Mouse (Mus musculus) MEL (cell line): ENCODE measurements around the gene Rgl3. TPM values are rescaled to one million over a fixed set of nuclear protein-coding genes. Genes with fewer than 3 reads are reported as not detected.

Source experiments
- DNase-seq: peaks from one replicate; pipeline ENCODE4 v3.0.0; 2011; ENCODE audit warnings: low read depth, low spot score
- H3K27ac ChIP-seq: 2 replicates; pipeline ENCODE4 v1.5.1; 2012; ENCODE audit warnings: low read depth, mild to moderate bottlenecking, control low read depth, low read length, moderate library complexity; ENCODE audit not compliant: control insufficient read depth
- H3K27me3 ChIP-seq, 2 experiments: fragments of 150-350 bp in 1 of 2; sonication (generic) in 1 of 2; 2 replicates each; pipeline ENCODE4 v1.6.1; 2012; ENCODE audit warnings: low read length in 2 of 2, mild to moderate bottlenecking in 2 of 2, improper control_type of control experiment in 1 of 2, moderate library complexity in 1 of 2; ENCODE audit not compliant: insufficient read depth in 2 of 2, control insufficient read depth in 1 of 2
- H3K36me3 ChIP-seq, 2 experiments: 2 replicates each; pipeline ENCODE4 v1.6.1; 2012 to 2014; ENCODE audit warnings: low read length in 2 of 2, improper control_type of control experiment in 1 of 2, inconsistent platforms in 1 of 2, mild to moderate bottlenecking in 1 of 2; ENCODE audit not compliant: insufficient read depth in 2 of 2, control insufficient read depth in 1 of 2
- H3K4me1 ChIP-seq, 2 experiments: fragments of 150-350 bp in 1 of 2; sonication (generic) in 1 of 2; 2 replicates each; pipeline ENCODE4 v1.6.1; 2012; ENCODE audit warnings: low read length in 2 of 2, improper control_type of control experiment in 1 of 2, mild to moderate bottlenecking in 1 of 2; ENCODE audit not compliant: insufficient read depth in 2 of 2, control insufficient read depth in 1 of 2
- H3K4me3 ChIP-seq, 2 experiments: fragments of 150-350 bp in 1 of 2; sonication (generic) in 1 of 2; 2 replicates each; pipeline ENCODE4 v1.5.1; 2012; ENCODE audit warnings: low read depth in 2 of 2, low read length in 2 of 2, mild to moderate bottlenecking in 2 of 2, moderate library complexity in 2 of 2, control low read depth in 1 of 2, improper control_type of control experiment in 1 of 2; ENCODE audit not compliant: control insufficient read depth in 1 of 2, insufficient read depth in 1 of 2
- H3K79me2 ChIP-seq: 2 replicates; pipeline ENCODE4 v1.6.1; 2012; ENCODE audit warnings: mild to moderate bottlenecking, low read length, moderate library complexity; ENCODE audit not compliant: control insufficient read depth, poor library complexity, insufficient read depth
- H3K9ac ChIP-seq: 2 replicates; pipeline ENCODE4 v1.6.1; 2012; ENCODE audit warnings: low read depth, mild to moderate bottlenecking, control low read depth, low read length, moderate library complexity; ENCODE audit not compliant: control insufficient read depth, poor library complexity, severe bottlenecking
- H3K9me3 ChIP-seq: fragments of 150-350 bp; sonication (generic); replicated peaks from 2 replicates; pipeline ENCODE4 v1.6.1; 2012; ENCODE audit warnings: mild to moderate bottlenecking, low read length, improper control_type of control experiment, moderate library complexity; ENCODE audit not compliant: insufficient read depth
- CHD2 ChIP-seq: IDR thresholded peaks from 2 replicates; pipeline ENCODE4 v1.6.1; 2011; ENCODE audit warnings: low read length, improper control_type of control experiment
- CTCF ChIP-seq, 3 experiments: IDR thresholded peaks in 2 of 3; conservative IDR thresholded peaks in 1 of 3; 2 replicates each; pipeline ENCODE4 v1.5.1; 2011 to 2012; ENCODE audit warnings: low read length in 3 of 3, low read depth in 2 of 3, mild to moderate bottlenecking in 2 of 3, improper control_type of control experiment in 1 of 3, inconsistent platforms in 1 of 3, mixed read lengths in 1 of 3, moderate library complexity in 1 of 3; ENCODE audit not compliant: control insufficient read depth in 1 of 3, insufficient read depth in 1 of 3, poor library complexity in 1 of 3, severe bottlenecking in 1 of 3
- E2F4 ChIP-seq: IDR thresholded peaks from 2 replicates; pipeline ENCODE4 v1.6.1; 2011; ENCODE audit warnings: low read depth, low read length, improper control_type of control experiment, borderline replicate concordance
- ELF1 ChIP-seq: IDR thresholded peaks from 2 replicates; pipeline ENCODE4 v1.6.1; 2014; ENCODE audit warnings: low read depth, mild to moderate bottlenecking, inconsistent platforms, low read length, improper control_type of control experiment, moderate library complexity
- EP300 ChIP-seq, 2 experiments: IDR thresholded peaks; 2 replicates each; pipeline ENCODE4 v1.6.1; 2011; ENCODE audit warnings: improper control_type of control experiment in 2 of 2, low read length in 2 of 2, low read depth in 1 of 2, mild to moderate bottlenecking in 1 of 2
- ETS1 ChIP-seq: IDR thresholded peaks from 2 replicates; pipeline ENCODE4 v1.6.1; 2012; ENCODE audit warnings: low read depth, mild to moderate bottlenecking, inconsistent platforms, low read length, improper control_type of control experiment, moderate library complexity
- HCFC1 ChIP-seq: IDR thresholded peaks from 2 replicates; pipeline ENCODE4 v1.6.1; 2012; ENCODE audit warnings: low read depth, mild to moderate bottlenecking, inconsistent platforms, low read length, improper control_type of control experiment, moderate library complexity
- JUND ChIP-seq: IDR thresholded peaks from 2 replicates; pipeline ENCODE4 v1.6.1; 2011; ENCODE audit warnings: low read depth, mild to moderate bottlenecking, improper control_type of control experiment, low read length
- KAT2A ChIP-seq: conservative IDR thresholded peaks from 2 replicates; pipeline ENCODE4 v1.6.1; 2012; ENCODE audit warnings: low read depth, low read length, improper control_type of control experiment, inconsistent platforms
- MAFK ChIP-seq: IDR thresholded peaks from 2 replicates; pipeline ENCODE4 v1.6.1; 2011; ENCODE audit warnings: low read depth, mild to moderate bottlenecking, low read length, improper control_type of control experiment, borderline replicate concordance
- MAX ChIP-seq: IDR thresholded peaks from 2 replicates; pipeline ENCODE4 v1.6.1; 2011; ENCODE audit warnings: low read length, improper control_type of control experiment
- MAZ ChIP-seq: IDR thresholded peaks from 2 replicates; pipeline ENCODE4 v1.6.1; 2012; ENCODE audit warnings: low read depth, mild to moderate bottlenecking, inconsistent platforms, low read length, improper control_type of control experiment
- MEF2A ChIP-seq: IDR thresholded peaks from 2 replicates; pipeline ENCODE4 v1.6.1; 2014; ENCODE audit warnings: low read depth, mild to moderate bottlenecking, inconsistent platforms, low read length, improper control_type of control experiment; ENCODE audit not compliant: poor library complexity, insufficient replicate concordance, severe bottlenecking; ENCODE audit errors: extremely low read depth
- MXI1 ChIP-seq: IDR thresholded peaks from 2 replicates; pipeline ENCODE4 v1.6.1; 2011; ENCODE audit warnings: mild to moderate bottlenecking, low read depth, low read length, improper control_type of control experiment
- MYC ChIP-seq: IDR thresholded peaks from 2 replicates; pipeline ENCODE4 v1.6.1; 2011; ENCODE audit warnings: low read depth, mild to moderate bottlenecking, low read length, improper control_type of control experiment, moderate library complexity
- NRF1 ChIP-seq: IDR thresholded peaks from 2 replicates; pipeline ENCODE4 v1.6.1; 2014; ENCODE audit warnings: low read depth, mild to moderate bottlenecking, inconsistent platforms, low read length, improper control_type of control experiment, moderate library complexity; ENCODE audit not compliant: poor library complexity, insufficient read depth, severe bottlenecking
- POLR2A ChIP-seq, 2 experiments: IDR thresholded peaks; 2 replicates each; pipeline ENCODE4 v1.6.1; 2011 to 2012; ENCODE audit warnings: low read length in 2 of 2, mild to moderate bottlenecking in 2 of 2, control low read depth in 1 of 2, improper control_type of control experiment in 1 of 2, low read depth in 1 of 2, moderate library complexity in 1 of 2; ENCODE audit not compliant: control insufficient read depth in 1 of 2, insufficient read depth in 1 of 2, poor library complexity in 1 of 2
- POLR2AphosphoS2 ChIP-seq: IDR thresholded peaks from 2 replicates; pipeline ENCODE4 v1.6.1; 2011; ENCODE audit warnings: low read length, improper control_type of control experiment
- RCOR1 ChIP-seq: IDR thresholded peaks from 2 replicates; pipeline ENCODE4 v1.6.1; 2012; ENCODE audit warnings: low read depth, mild to moderate bottlenecking, inconsistent platforms, low read length, improper control_type of control experiment
- TAL1 ChIP-seq: IDR thresholded peaks from 2 replicates; pipeline ENCODE4 v1.6.1; 2012; ENCODE audit warnings: mild to moderate bottlenecking, inconsistent platforms, low read length, moderate library complexity, mixed read lengths
- TBP ChIP-seq: IDR thresholded peaks from 2 replicates; pipeline ENCODE4 v1.8.0; 2011; ENCODE audit warnings: low read depth, low read length, improper control_type of control experiment
- TCF12 ChIP-seq: IDR thresholded peaks from 2 replicates; pipeline ENCODE4 v1.6.1; 2014; ENCODE audit warnings: low read depth, mild to moderate bottlenecking, inconsistent platforms, low read length, improper control_type of control experiment, moderate library complexity
- USF1 ChIP-seq: IDR thresholded peaks from 2 replicates; pipeline ENCODE4 v1.6.1; 2014; ENCODE audit warnings: low read depth, mild to moderate bottlenecking, inconsistent platforms, low read length, improper control_type of control experiment, moderate library complexity
- ZC3H11A ChIP-seq: IDR thresholded peaks from 2 replicates; pipeline ENCODE4 v1.6.1; 2012; ENCODE audit warnings: low read depth, mild to moderate bottlenecking, inconsistent platforms, low read length, improper control_type of control experiment
- polyA plus RNA-seq, 2 experiments: library from polyadenylated mRNA; stranded (reverse) in 1 of 2; unstranded in 1 of 2; fragments of >175 nt in 1 of 2; fragments of >200 nt in 1 of 2; gene quantifications; 2 replicates each; pipeline versions ENCODE4 v1.2.1 to v1.2.4; 2012; ENCODE audit warnings: low replicate concordance in 2 of 2, low read depth in 1 of 2; ENCODE audit not compliant: insufficient read length in 2 of 2, insufficient read depth in 1 of 2, missing spikeins in 1 of 2
- total RNA-seq: library from RNA; depleted of rRNA; stranded (reverse); fragments of 300-350 nt; gene quantifications from 2 replicates; pipeline ENCODE4 v1.2.3, GENCODE M21; 2012

Rgl3 gene
- total and polyA plus RNA-seq, 3 experiments: not detected

GRCm38 (mm10) chr9:21969304-21969703 lies 19.9 kb downstream of the Rgl3 start:
- no peak for DNase-seq
- no peak overlapping the region for H3K9ac ChIP-seq
- H3K4me1 ChIP-seq: peaks cover under 1% of the 10 kb centered on the region in 2 experiments; a peak in 3 of 4 replicates
- TF ChIP-seq RCOR1 (no peak), ZC3H11A (no peak), KAT2A (no peak), POLR2A (IDR thresholded peaks at IDR 0.05; ENCODE audit: control insufficient read depth in 1 of 2, insufficient read depth in 1 of 2, low read depth in 1 of 2, low read length in 2 of 2, poor library complexity in 1 of 2) (no peak), MEF2A (no peak), MXI1 (no peak), ETS1 (no peak), MAFK (no peak), TCF12 (no peak), TAL1 (no peak), JUND (no peak), NRF1 (no peak), HCFC1 (no peak), MYC (no peak), TBP (no peak), ELF1 (no peak), CHD2 (no peak), EP300 (IDR thresholded peaks at IDR 0.05; ENCODE audit: low read depth in 1 of 2, low read length in 2 of 2) (no peak), MAZ (no peak)
- H3K36me3 ChIP-seq: peaks cover 0 to under 1% of the 10 kb centered on the region in 2 experiments; a peak in 2 of 4 replicates
- no peak overlapping the region for H3K27ac ChIP-seq
- H3K27me3 ChIP-seq: peaks cover 2 to 4% of the 10 kb centered on the region in 2 experiments; a peak in 2 of 4 replicates
- H3K4me3 ChIP-seq: no peak overlapping the region
- no peaks in the 10 kb centered on the region for H3K9me3 ChIP-seq
- no peaks in the 10 kb centered on the region for H3K79me2 ChIP-seq

- Histone ChIP-seq H3K4me1 (peaks cover 4% of the 10 kb centered on the region in 2 experiments), H3K79me2 (no peaks in the 10 kb centered on the region), H3K9me3 (no peaks in the 10 kb centered on the region), H3K4me3 (no peak overlapping the region), H3K27me3 (peaks cover 2 to 4% of the 10 kb centered on the region in 2 experiments; a peak in 2 of 4 replicates), H3K27ac (no peak overlapping the region), H3K9ac (no peak overlapping the region), H3K36me3 (peaks cover 0 to 4% of the 10 kb centered on the region in 2 experiments; a peak in 2 of 4 replicates)
- TF ChIP-seq USF1 (no peak), MAX (no peak), ZC3H11A (no peak), POLR2AphosphoS2 (no peak), E2F4 (no peak), ELF1 (no peak), MYC (no peak), HCFC1 (no peak), TAL1 (no peak), CTCF (IDR thresholded peaks at IDR 0.05 in 2 of 3, conservative IDR thresholded peaks at IDR 0.05 in 1 of 3; ENCODE audit: control insufficient read depth in 1 of 3, insufficient read depth in 1 of 3, low read depth in 2 of 3, low read length in 3 of 3, poor library complexity in 1 of 3, severe bottlenecking in 1 of 3) (no peak), MAZ (no peak)
- DNase-seq: no peak
Measured at GRCm38 (mm10) chr9:21968883-21969282, 20.4 kb downstream of the Rgl3 start.
